Mouse (Mus musculus) cerebellum, adult 9-11 months (tissue): ENCODE measurements around the gene Tnfrsf11a.
A peak's percentile ranks its signal among the peaks of the same experiment; 100 is the strongest.

ENCODE experiments used
- DNase-seq: peaks from one replicate; pipeline ENCODE4 v3.0.0; 2022

Gene Tnfrsf11a

GRCm38 (mm10) chr1:105832784-105833183, 52.3 kb downstream of the Tnfrsf11a start:
- no peak for DNase-seq

- no peak for DNase-seq
Observed at GRCm38 (mm10) chr1:105842950-105843349, 62.4 kb downstream of the Tnfrsf11a start.

GRCm38 (mm10) chr1:105843386-105843785, 62.9 kb downstream of the Tnfrsf11a start:
- no peak for DNase-seq

- DNase-seq: peak; percentile 14
Observed at GRCm38 (mm10) chr1:105843856-105844255, 63.3 kb downstream of the Tnfrsf11a start.

- DNase-seq: peak; percentile 58
Observed at GRCm38 (mm10) chr1:105844341-105845006, 64.0 kb downstream of the Tnfrsf11a start.

- DNase-seq: no peak
Observed at GRCm38 (mm10) chr1:105846431-105846830, 65.9 kb downstream of the Tnfrsf11a start.

GRCm38 (mm10) chr1:105848806-105849205, 68.3 kb downstream of the Tnfrsf11a start:
- DNase-seq: no peak

GRCm38 (mm10) chr1:105851341-105851740, 70.8 kb downstream of the Tnfrsf11a start:
- DNase-seq: no peak

- no peak for DNase-seq
Observed at GRCm38 (mm10) chr1:105859740-105860139, 79.2 kb downstream of the Tnfrsf11a start.

- DNase-seq: no peak
Observed at GRCm38 (mm10) chr1:105876589-105876988, 96.1 kb downstream of the Tnfrsf11a start.

GRCm38 (mm10) chr1:105877808-105878207, 97.3 kb downstream of the Tnfrsf11a start:
- DNase-seq: no peak

GRCm38 (mm10) chr1:105878416-105878815, 97.9 kb downstream of the Tnfrsf11a start:
- DNase-seq: no peak

GRCm38 (mm10) chr1:105880555-105881304, 100.2 kb downstream of the Tnfrsf11a start:
- DNase-seq: no peak

GRCm38 (mm10) chr1:105881466-105881865, 100.9 kb downstream of the Tnfrsf11a start:
- DNase-seq: no peak

- no peak for DNase-seq
Observed at GRCm38 (mm10) chr1:105883498-105883897, 103.0 kb downstream of the Tnfrsf11a start.

GRCm38 (mm10) chr1:105885101-105885500, 104.6 kb downstream of the Tnfrsf11a start:
- DNase-seq: no peak

- no peak for DNase-seq
Observed at GRCm38 (mm10) chr1:105885575-105885974, 105.1 kb downstream of the Tnfrsf11a start.

- no peak for DNase-seq
Observed at GRCm38 (mm10) chr1:105886358-105886757, 105.8 kb downstream of the Tnfrsf11a start.

GRCm38 (mm10) chr1:105891032-105891725, 110.7 kb downstream of the Tnfrsf11a start:
- peak; percentile 78 for DNase-seq

GRCm38 (mm10) chr1:105895019-105895418, 114.5 kb downstream of the Tnfrsf11a start:
- peak; percentile 24 for DNase-seq
